Mouse (Mus musculus): ENCODE data around the gene Dlgap3. TPM values are rescaled to one million over a fixed set of nuclear protein-coding genes. Genes with fewer than 3 reads are reported as not detected.
A peak's percentile ranks its signal among the peaks of the same experiment; 100 is the strongest.

Dlgap3 gene
- total and polyA plus RNA-seq, 2 experiments from 2014 or later: 0.15 to 0.57 TPM

GRCm38 (mm10) chr4:127235742-127236487, 66.9 kb downstream of the Dlgap3 start:
- DNase-seq (ENCODE audit: low spot score): peak; percentile 67
- WGBS: under 1% methylated on average over 58 of the region's 67 CpGs
- peak; percentile 78 for ATAC-seq (ENCODE audit: insufficient read depth, low read depth)
- Histone ChIP-seq H3K36me3 (replicated peaks; ENCODE audit: control insufficient read depth, insufficient read depth, low read length) (no peaks in the 10 kb centered on the region), H3K4me1 (ENCODE audit: control insufficient read depth, insufficient read depth) (no peaks in the 10 kb centered on the region), H3K9me3 (replicated peaks; ENCODE audit: control insufficient read depth, low read length) (no peaks in the 10 kb centered on the region), H3K27ac (ENCODE audit: low read depth) (no peak overlapping the region), H3K4me3 (ENCODE audit: low read depth, low read length) (peak overlapping the region; percentile 44), H3K4me2 (ENCODE audit: low read depth, low read length) (peak overlapping the region; percentile 87), H3K27me3 (ENCODE audit: control insufficient read depth, insufficient read depth, low read length) (peaks cover 23% of the 10 kb centered on the region), H3K9ac (replicated peaks; ENCODE audit: low read depth, low read length) (peak overlapping the region; percentile 27; the same call in 1 of the 2 replicates)
- TF ChIP-seq CTCF (IDR thresholded peaks at IDR 0.05; ENCODE audit: low read depth): peak; percentile 60
- no peak for TF ChIP-seq EP300 (IDR thresholded peaks at IDR 0.05; ENCODE audit: low read depth)

GRCm38 (mm10) chr4:127236631-127237030, 67.6 kb downstream of the Dlgap3 start:
- DNase-seq (ENCODE audit: low spot score) (no peak), ATAC-seq (ENCODE audit: insufficient read depth, low read depth) (no peak)
- no peak for TF ChIP-seq CTCF (IDR thresholded peaks at IDR 0.05; ENCODE audit: low read depth)
- no peak for TF ChIP-seq EP300 (IDR thresholded peaks at IDR 0.05; ENCODE audit: low read depth)
- no peaks in the 10 kb centered on the region for H3K9me3 ChIP-seq (replicated peaks; ENCODE audit: control insufficient read depth, low read length)
- peaks cover 23% of the 10 kb centered on the region for H3K27me3 ChIP-seq (ENCODE audit: control insufficient read depth, insufficient read depth, low read length)
- no peaks in the 10 kb centered on the region for H3K4me1 ChIP-seq (ENCODE audit: control insufficient read depth, insufficient read depth)
- no peak overlapping the region for H3K27ac ChIP-seq (ENCODE audit: low read depth)
- 4% methylated on average over 13 of the region's 14 CpGs for WGBS
- H3K9ac ChIP-seq (replicated peaks; ENCODE audit: low read depth, low read length): peak overlapping the region; percentile 27; the same call in 1 of the 2 replicates
- H3K36me3 ChIP-seq (replicated peaks; ENCODE audit: control insufficient read depth, insufficient read depth, low read length): no peaks in the 10 kb centered on the region
- H3K4me3 ChIP-seq (ENCODE audit: low read depth, low read length): peak overlapping the region; percentile 44
- peak overlapping the region; percentile 87 for H3K4me2 ChIP-seq (ENCODE audit: low read depth, low read length)

- Histone ChIP-seq H3K27ac (ENCODE audit: low read depth) (no peak overlapping the region), H3K9me3 (replicated peaks; ENCODE audit: control insufficient read depth, low read length) (no peaks in the 10 kb centered on the region), H3K4me2 (ENCODE audit: low read depth, low read length) (no peak overlapping the region), H3K4me1 (ENCODE audit: control insufficient read depth, insufficient read depth) (no peaks in the 10 kb centered on the region), H3K27me3 (ENCODE audit: control insufficient read depth, insufficient read depth, low read length) (peaks cover 23% of the 10 kb centered on the region), H3K4me3 (ENCODE audit: low read depth, low read length) (no peak overlapping the region), H3K9ac (replicated peaks; ENCODE audit: low read depth, low read length) (no peak overlapping the region), H3K36me3 (replicated peaks; ENCODE audit: control insufficient read depth, insufficient read depth, low read length) (no peaks in the 10 kb centered on the region)
- 55% methylated on average over 10 of the region's 10 CpGs for WGBS
- TF ChIP-seq CTCF (IDR thresholded peaks at IDR 0.05; ENCODE audit: low read depth) (no peak), EP300 (IDR thresholded peaks at IDR 0.05; ENCODE audit: low read depth) (no peak)
- no peak for DNase-seq (ENCODE audit: low spot score)
- no peak for ATAC-seq (ENCODE audit: insufficient read depth, low read depth)
Measured at GRCm38 (mm10) chr4:127237271-127237670, 68.3 kb downstream of the Dlgap3 start.

GRCm38 (mm10) chr4:127242696-127243095, 73.7 kb downstream of the Dlgap3 start:
- DNase-seq (ENCODE audit: low spot score) (no peak), ATAC-seq (ENCODE audit: insufficient read depth, low read depth) (no peak)
- Histone ChIP-seq H3K4me2 (ENCODE audit: low read depth, low read length) (no peak overlapping the region), H3K36me3 (replicated peaks; ENCODE audit: control insufficient read depth, insufficient read depth, low read length) (peaks cover 8% of the 10 kb centered on the region), H3K4me1 (ENCODE audit: control insufficient read depth, insufficient read depth) (peaks cover 7% of the 10 kb centered on the region), H3K9ac (replicated peaks; ENCODE audit: low read depth, low read length) (no peak overlapping the region), H3K27me3 (ENCODE audit: control insufficient read depth, insufficient read depth, low read length) (0 out of 2 replicates have a peak, but pooled peaks cover 3% of the 10 kb centered on the region), H3K4me3 (ENCODE audit: low read depth, low read length) (no peak overlapping the region), H3K27ac (ENCODE audit: low read depth) (no peak overlapping the region), H3K9me3 (replicated peaks; ENCODE audit: control insufficient read depth, low read length) (no peaks in the 10 kb centered on the region)
- no peak for TF ChIP-seq CTCF (IDR thresholded peaks at IDR 0.05; ENCODE audit: low read depth)
- no peak for TF ChIP-seq EP300 (IDR thresholded peaks at IDR 0.05; ENCODE audit: low read depth)
- WGBS: 46% methylated on average over 6 of the region's 6 CpGs

GRCm38 (mm10) chr4:127243552-127243951, 74.5 kb downstream of the Dlgap3 start, which contains the start of gene Smim12:
Smim12 (plus strand) TSS chr4:127243784.
- peak within 1 kb of the TSS; percentile 73 for H3K4me3 ChIP-seq (ENCODE audit: low read depth, low read length)
- peak within 1 kb of the TSS; percentile 78 for H3K9ac ChIP-seq (replicated peaks; ENCODE audit: low read depth, low read length)
- peaks cover 12% of the 10 kb centered on the region for H3K36me3 ChIP-seq (replicated peaks; ENCODE audit: control insufficient read depth, insufficient read depth, low read length)
- peak; percentile 98 for DNase-seq (ENCODE audit: low spot score)
- H3K4me2 ChIP-seq (ENCODE audit: low read depth, low read length): peak within 1 kb of the TSS; percentile 84
- H3K9me3 ChIP-seq (replicated peaks; ENCODE audit: control insufficient read depth, low read length): no peaks in the 10 kb centered on the region
- peaks cover 7% of the 10 kb centered on the region for H3K4me1 ChIP-seq (ENCODE audit: control insufficient read depth, insufficient read depth)
- under 1% methylated on average over 29 of the region's 29 CpGs for WGBS
- TF ChIP-seq CTCF (IDR thresholded peaks at IDR 0.05; ENCODE audit: low read depth): peak; percentile 94
- TF ChIP-seq EP300 (IDR thresholded peaks at IDR 0.05; ENCODE audit: low read depth): peak; percentile 80
- H3K27me3 ChIP-seq (ENCODE audit: control insufficient read depth, insufficient read depth, low read length): no peaks in the 10 kb centered on the region
- H3K27ac ChIP-seq (ENCODE audit: low read depth): peak within 1 kb of the TSS; percentile 37; the same call in 1 of the 2 replicates
- peak; percentile 98 for ATAC-seq (ENCODE audit: insufficient read depth, low read depth)

All from heart, postnatal 0 days (tissue).